Mouse (Mus musculus): ENCODE measurements around the gene Nes.

Gene Nes

DNA sequence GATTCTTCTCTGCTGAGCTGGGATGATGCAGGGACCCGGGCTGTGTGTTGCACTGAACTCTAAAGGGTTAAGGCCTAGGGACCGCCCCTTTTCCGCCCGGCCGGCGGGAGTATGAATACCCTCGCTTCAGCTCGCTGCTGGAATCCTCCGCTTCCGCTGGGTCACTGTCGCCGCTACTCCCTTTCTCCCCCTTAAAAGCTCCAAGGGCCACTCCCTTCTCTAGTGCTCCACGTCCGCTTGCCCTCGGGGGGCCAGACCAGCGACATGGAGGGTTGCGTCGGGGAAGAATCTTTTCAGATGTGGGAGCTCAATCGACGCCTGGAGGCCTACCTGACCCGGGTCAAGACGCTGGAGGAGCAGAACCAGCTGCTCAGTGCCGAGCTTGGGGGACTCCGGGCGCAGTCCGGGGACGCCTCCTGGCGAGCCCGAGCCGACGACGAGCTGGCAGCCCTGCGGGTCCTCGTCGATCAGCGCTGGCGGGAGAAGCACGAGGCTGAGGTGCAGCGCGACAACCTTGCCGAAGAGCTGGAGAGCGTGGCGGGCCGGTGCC is at the start of gene Nes:
Gene Nes, plus strand, starts transcription at position 140 of the 550 bp plus-strand sequence.
- no peak for DNase-seq (ENCODE audit: low read depth, low spot score)

- no peak for DNase-seq (ENCODE audit: low read depth, low spot score)
Observed at GRCm38 (mm10) chr3:87924996-87925395, 45.9 kb upstream of the Nes start.

DNA sequence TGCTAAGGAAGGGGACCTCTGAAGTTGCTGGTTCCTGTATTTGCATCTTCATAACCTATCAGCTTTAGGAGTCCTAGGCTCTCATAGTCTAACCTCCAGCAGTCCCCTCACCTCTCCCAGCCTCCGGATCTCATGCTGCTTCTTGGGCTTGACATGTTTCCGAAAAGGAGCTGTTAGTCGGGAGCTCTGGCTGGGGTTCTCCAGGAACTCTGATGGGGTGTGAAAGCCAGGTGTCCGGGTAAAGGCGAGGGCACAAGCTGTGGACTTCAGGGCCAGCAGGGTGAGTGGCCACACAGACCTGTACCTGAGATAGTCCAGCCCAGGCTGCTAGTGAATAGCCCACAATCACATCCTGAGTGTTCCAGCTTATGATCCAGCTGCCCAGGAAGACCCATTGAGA is 43.4 kb upstream of the Nes start:
- no peak for DNase-seq (ENCODE audit: low read depth, low spot score)

DNA sequence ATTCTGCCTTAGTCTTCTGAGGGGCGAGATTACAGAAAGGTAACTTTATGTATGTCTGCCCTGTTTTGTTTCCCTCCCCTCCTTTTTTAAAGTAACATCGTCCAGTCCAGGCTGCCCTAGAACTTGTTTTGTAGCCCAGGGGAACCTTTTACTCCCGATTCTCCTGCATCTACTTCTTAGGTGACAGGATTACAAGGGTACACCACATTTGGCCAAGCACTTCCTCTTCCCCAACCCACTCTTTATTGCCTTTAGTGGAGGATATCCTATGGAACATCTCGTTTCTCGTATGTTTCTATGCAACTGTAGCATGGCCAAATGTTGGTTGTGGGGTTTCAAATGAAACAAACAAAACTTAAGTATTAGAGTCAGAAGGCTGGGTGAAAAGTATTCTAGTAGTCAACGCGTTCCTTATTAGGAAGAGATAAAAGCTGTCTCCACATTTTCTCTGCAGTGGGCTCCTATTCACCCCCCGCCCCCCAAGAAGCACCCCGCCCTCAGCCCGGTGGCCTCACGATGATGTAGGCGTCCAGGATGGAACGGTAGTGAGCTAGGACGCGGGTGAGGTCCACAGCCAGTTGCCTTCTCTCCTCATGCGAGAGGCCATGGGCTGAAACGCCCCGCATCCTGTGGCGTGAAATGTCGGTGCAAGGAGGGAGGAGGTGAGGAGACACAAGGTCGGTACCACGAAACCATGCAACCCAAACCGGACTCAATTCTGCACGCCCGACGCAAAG is 41.4 kb upstream of the Nes start:
- peak; percentile 36 for DNase-seq (ENCODE audit: low read depth, low spot score)

GRCm38 (mm10) chr3:87930078-87930795 is 40.6 kb upstream of the Nes start, which contains the start of the genes Isg20l2 and Rrnad1:
Gene Isg20l2 (plus strand): TSS chr3:87930314.
Gene Rrnad1 (minus strand): TSS chr3:87930717.
- DNase-seq (ENCODE audit: low read depth, low spot score), result peak; percentile 97

DNA sequence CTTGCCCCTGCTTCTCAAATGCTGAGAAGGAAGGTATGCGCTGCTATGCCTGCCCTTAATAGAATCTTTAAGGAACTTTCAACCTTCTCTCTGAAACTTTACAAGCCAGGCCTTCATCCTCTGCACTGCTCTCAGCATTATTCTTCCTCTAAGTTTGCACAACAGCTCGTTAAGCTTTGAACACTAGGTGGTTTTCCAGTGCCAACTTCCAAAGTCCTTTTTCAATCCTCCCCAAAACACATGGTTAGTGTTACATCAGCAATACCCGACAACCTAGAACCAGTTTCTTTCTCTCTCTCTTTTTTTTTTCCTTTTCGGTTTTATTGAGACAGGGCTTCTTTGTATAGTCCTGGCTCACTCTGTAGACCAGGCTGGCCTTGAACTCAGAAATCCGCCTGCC is 36.9 kb upstream of the Nes start:
- DNase-seq (ENCODE audit: low read depth, low spot score), result no peak

DNA sequence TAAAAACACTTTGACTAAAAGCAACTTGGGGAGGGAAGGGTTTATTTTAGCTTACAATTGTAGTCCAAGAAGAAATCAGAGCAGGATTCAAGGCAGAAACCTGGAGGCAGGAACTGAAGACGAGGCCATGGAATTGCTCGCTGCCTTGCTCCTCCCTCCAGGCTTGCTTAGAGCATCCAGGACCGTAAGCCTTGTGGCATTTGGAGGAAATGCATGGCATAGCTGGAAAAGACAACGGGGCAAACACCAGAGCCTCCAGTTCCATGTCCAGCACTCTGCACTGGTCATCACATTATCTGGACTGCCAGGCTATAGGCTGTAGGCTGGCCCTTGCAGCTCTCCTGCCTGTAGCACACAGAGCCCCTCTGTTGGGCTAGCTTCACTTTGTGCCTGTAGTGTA is 36.4 kb upstream of the Nes start:
- no peak for DNase-seq (ENCODE audit: low read depth, low spot score)

DNA sequence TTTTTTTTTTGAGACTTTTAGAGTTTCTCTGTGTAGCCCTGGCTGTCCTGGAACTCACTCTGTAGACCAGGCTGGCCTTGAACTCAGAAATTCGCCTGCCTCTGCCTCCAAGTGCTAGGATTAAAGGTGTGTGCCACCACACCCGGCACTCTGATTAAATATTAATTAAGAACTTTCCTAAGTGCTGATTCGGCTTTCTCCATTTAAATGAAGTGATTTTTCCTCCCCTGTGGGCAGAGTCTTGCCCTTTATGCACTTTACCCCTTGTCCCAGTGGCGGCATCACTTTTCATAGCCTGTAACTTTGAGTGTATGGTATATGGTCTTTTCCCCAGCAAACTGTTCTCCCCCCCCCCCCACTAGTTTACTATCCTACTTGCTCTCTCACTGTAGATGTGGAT is 35.7 kb upstream of the Nes start:
- no peak for DNase-seq (ENCODE audit: low read depth, low spot score)

DNA sequence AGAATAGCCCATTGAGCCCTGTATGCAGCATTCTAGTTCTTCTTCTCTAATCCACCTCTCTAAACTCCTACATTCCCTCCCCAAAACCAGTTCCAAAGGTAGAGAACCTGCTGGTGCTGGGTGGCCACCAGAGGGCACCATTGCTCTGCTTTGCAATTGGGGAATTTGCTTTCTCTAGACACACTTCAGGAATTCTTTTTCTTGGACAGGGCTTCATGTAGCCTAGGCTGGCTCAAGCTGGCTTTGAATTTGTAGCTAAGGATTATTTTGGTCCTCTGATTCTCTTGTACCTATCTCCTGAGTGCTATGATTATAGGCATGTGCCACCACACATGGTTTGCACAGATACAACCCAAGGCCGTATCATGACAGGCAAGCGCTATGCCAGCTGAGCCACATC is 35.1 kb upstream of the Nes start:
- peak; percentile 57 for DNase-seq (ENCODE audit: low read depth, low spot score)

DNA sequence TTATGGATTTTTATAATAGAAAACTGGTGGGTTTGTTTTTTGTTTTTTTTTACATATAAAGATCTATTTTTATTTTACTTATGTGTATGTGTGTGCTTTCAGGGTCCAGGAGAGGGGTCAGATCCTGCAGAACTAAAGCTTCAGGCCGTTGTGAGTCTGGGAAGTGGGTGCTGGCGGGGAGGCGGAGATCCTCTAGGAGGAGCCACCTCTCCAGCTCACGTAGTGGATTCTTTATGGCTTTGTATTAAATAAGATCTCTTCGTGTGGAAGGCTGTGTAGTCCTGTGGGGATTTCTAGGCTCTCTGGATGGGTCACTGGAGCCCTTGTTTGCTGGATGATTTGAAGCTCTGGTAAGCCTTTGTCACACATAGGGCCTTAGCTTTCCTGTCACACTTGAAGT is 30.3 kb upstream of the Nes start:
- DNase-seq (ENCODE audit: low read depth, low spot score), result no peak

- DNase-seq (ENCODE audit: low read depth, low spot score), result no peak
Observed at GRCm38 (mm10) chr3:87942471-87942870, 28.4 kb upstream of the Nes start.

- no peak for DNase-seq (ENCODE audit: low read depth, low spot score)
Observed at GRCm38 (mm10) chr3:87943586-87943985, 27.3 kb upstream of the Nes start.

DNA sequence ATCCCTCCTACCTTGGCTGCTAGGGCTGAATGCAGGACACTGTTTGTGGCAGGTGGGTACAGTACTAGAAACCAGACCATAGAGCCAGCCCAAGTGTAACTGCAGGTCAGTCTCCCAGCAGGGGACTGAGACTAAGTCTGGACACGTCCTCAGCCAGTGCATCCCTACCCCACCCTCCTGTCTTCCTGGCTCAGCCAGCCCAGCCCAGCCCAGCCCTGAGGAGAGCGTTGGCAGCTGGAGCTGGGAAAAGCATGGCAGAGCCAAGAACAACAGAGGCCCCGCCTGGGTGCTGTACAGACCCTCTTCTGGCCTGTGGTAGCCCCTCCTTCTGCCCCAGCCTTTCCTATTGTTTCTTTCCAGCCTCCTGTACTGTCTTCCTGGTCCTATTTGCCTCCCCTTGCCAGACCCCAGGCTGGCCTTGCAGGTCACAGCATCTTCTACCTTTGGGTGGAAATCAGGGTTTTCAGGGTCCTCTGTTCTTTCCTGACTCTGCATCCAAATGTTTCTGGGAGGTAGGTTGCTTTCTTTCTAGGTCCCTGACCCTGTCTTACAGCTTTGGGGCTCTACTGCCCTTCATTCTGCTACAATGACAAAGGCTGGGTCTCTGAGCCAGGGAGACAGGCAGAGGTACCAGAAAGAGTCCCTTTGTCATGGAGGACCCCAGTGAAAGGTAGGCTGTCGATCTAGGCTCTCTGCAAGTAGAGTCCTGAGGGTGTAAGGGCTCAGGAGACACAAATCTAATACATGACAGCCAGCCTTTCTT is 25.9 kb upstream of the Nes start:
- DNase-seq (ENCODE audit: low read depth, low spot score), result no peak

DNA sequence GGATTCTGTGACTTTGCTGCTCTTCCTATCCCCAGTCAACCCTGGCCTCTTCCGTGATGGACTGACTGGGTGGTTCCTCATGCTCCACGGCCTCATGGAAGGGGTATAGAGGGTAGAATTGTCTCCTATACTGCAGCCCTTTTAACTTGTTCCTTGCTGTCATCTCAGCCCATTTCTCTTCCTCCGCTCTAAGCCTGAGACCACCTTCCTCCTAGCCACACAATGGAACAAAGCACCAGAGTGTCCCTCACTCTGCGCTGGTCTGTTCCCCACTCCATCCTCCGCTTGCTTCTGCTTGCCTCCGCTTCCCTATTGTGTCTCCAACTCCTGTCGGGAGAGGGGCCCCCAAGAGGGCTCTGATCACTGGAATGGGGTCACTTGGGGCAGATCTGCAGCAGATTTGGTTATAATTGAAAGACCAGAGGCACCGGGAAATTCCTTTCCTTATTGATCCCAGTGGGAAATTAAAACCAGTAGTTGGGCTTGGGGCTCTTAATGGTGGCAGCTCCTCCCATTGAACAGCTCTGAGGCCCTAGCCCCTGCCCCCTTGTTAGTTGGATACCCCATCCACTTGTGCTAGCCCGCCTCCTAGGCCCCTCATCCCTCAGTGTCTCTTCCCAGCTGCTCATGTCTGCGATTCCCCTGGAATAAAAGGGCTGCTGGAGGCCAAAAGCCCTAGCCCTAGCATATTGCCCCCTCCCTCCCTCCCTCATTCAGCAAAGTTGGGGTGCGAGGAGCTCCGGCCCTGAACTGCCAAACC is 24.9 kb upstream of the Nes start:
- DNase-seq (ENCODE audit: low read depth, low spot score), result no peak

GRCm38 (mm10) chr3:87946541-87946860 is 24.4 kb upstream of the Nes start:
- DNase-seq (ENCODE audit: low read depth, low spot score), result no peak

DNA sequence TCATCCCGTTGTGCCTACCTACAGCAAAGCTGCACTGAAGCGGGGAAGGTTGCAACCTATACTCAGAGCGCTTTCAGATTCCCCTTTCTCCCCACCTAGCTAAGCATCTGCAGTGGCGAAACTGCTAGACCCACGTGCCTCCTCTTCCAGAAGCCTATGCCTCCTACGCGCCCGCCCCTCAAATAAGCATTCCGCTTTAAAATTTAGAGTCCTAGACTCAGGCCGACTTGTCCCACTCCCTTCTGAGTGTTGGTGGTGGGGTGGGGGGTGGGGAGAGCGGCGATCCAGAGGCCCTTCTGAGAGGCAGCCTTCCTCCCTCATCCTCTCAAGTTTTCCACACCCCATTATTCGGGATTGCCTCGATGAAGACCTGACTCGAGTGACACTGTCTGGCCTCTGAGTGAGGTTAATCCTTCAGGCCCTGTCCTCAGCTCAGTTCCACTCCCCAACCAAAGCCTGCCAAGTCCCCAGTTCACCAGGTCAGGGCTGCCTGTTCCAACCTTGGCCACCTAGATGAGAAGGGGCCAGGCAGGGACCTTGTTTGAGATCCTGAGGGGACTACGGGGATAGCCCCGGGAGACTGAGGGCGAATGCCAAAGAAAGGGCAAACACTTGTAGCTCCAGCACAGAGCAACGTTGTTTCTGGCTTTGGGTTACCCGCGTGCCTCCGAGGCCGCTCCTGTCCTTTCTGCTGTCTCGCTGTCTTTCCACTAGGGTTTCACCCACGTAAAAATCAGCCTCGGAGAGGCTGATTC is 23.6 kb upstream of the Nes start:
- peak; percentile 19 for DNase-seq (ENCODE audit: low read depth, low spot score)

- DNase-seq (ENCODE audit: low read depth, low spot score), result no peak
Observed at GRCm38 (mm10) chr3:87947811-87948199, 23.1 kb upstream of the Nes start.

DNA sequence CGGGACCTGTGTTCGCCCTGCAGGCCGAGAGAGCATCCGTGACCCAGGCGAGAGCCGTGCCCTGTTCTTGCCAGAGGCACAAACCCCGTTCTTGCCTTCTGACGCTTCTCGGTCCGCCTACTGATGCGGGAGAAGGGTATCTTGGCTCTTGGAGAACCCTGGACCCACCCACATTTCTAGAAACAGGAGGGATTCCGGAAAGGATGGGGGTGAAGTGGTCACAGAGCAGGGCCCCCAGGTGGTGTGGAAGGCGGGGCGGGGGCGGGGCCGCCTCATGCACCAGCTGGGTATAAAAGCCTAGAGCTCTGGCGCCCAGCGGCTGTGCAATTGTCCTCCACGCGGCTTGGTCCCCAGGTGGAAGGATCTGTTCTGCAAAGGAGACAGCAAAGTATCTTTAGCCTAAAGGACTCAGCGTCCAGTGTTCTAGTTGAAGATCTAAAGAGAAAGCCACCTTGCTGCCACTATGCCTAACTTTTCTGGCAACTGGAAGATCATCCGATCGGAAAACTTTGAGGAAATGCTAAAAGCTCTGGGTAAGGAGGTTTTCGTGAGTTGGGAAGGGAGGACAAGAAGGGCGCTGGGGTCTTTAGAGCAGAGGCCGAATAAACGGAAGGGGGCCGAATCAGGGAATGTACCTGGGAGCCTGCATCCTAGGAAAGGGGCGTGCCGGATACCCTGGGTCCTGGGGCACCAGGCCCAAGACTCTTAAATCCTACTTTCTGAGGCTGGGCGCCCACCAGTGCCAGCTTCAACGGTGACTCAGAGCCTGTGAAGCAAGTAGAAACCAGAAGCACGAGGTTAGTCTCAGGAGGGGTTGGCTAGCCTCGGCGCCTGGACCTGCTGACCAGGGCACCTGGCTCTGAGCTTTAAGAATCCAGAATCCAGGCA is 22.3 kb upstream of the Nes start, which contains the start of gene Crabp2:
Gene Crabp2, plus strand, starts transcription at position 289 of the 888 bp plus-strand sequence.
- peak; percentile 48 for DNase-seq (ENCODE audit: low read depth, low spot score)

DNA sequence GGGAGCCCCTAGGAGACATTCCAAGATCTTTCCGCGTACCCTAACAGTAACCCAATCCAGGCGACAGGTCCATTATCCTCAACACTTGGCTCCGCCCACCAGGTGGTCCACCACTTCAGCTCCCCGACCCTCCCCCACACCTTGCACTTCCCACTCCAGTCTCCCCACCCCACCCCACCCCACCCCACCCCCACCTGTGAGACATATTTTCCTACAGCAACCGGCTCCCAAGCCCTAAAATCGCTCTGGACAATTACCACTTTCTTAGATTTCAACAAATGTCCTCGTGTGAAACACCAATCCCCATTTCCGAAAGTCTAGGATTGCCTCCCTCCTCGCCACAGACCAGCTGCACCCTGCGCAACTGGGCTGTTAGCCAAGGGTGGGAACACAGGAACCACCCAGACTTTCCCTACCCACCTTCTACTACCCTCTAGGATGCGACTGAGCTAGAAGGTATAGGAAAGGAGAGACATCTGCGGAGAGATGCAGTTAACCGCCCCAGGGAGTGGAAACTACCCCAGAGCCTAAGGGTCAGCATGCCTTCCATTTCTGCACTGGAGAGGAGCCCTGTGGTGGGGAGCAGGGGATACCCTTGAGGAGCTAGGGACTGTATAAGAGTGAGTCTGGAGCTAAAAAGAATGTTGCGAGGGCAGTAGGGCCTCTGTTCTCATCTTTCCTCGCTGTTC is 21.5 kb upstream of the Nes start:
- DNase-seq (ENCODE audit: low read depth, low spot score), result no peak

Measured in A20 (cell line).